Mouse (Mus musculus) cerebellum, postnatal 14 days (tissue): ENCODE results near the gene Phospho1.

Experiments
- DNase-seq, 2 experiments: peaks; one replicate each; pipeline ENCODE4 v3.0.0; 2021; ENCODE audit warnings: mixed read lengths in 2 of 2

The Phospho1 gene

DNA sequence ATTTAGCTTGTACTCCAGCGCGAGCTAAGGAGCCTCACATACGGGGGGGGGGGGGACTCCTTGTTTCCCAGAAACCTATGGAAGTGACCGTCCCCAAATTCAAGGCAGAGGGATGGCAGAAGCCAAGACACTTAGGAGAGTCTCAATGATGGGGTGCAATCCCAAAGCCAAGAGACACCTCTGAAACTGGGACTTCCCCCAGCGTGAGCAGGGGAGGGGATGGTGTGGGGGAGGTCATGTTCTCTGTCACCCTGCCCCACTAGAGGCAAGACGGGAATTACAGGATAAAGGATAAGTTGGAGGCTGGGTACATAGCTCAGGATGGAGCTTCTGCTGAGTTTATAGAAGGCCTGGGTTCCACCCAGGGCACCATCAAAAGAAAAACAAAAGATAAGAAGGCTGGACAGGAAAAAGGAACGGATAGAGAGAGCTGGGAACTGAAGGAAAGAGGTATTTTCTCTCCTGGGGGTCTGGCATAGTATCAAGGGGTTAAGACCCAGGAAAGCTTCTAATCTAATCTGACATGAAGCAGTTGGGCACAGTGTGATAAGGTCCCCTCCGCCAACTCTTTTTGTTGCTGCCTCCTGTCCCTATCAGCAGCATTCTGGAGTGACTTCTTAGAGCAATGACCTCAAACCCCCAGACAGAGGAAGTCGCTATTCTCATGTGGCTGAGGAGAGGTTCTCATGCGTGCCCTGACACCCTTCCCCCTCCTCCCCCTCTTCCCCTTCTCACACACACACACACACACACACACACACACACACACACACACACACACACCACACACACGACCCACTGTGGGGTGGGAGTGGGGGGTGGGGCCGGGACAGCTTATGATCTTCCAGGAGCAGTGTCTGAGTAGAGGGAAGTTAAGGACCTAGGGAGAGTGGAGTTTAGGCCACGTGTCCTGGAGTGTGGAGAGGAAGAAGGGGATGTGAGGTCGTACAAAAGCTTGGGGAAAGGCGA, 10.7 kb downstream of the Phospho1 start:
- DNase-seq = peak in 1 of 2 experiments; percentile 25

DNA sequence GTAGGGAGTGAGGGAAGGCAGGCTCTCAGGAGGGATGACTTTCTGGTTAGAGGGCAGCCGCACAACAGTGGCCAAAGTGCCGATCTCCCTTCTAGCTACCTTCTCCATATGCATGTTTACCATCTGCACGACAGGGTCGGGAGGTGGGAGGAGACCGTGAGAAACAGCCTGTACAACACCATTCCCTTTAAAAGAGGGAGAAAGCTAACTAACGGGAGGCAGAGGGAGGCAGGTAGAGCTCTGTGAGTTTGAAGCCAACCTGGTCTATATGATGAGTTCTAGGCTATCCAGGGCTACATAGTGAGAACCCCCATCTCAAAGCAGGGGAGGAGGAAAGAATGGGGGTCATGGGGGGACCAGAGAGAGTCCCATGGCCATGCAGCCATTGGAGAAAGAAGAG, 11.5 kb downstream of the Phospho1 start:
- no peak for DNase-seq

DNA sequence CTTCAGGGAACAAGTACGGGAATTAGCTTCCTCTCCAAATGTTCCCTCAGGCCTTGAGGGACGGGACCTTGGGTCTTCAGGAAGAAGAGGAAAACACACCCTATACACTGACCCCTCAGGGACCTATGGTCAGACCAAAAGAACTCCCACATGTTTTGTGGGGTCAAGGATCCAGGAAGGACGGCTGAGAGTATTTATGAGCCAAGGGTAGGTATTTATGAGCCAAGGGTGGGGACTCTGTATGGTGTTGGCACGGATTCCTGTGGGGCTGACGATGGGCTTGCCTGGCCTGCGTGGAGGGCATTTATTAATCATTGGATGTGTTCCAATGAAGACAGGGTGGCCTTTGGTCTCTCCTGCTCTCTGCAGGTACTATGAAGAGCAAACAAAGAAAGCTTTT, 12.1 kb downstream of the Phospho1 start:
- no peak for DNase-seq

DNA sequence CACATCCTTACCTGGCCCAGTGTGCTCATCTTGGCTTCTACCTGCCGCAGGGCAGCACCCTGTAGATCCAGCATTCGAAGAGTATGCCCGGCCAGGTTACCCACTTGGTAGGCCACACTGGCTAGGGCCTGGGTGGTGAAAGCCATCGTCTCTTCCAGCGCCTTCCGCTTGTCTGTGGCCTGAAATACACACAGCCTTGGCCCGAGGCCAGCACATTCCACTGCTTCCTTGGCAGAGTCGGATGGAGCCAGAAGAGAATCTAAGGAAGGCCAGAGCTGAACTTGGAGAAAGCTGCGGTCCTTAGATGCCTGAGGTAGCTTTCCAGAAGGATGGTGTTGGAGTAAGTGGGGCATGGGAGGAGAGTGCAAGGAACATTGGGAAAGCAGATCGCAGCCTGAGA, 12.8 kb downstream of the Phospho1 start, which contains the start of gene Gngt2:
Gngt2 (plus strand) TSS at position 158 of the 400 bp plus-strand sequence.
- peak; percentile 69 to 82 for DNase-seq

DNA sequence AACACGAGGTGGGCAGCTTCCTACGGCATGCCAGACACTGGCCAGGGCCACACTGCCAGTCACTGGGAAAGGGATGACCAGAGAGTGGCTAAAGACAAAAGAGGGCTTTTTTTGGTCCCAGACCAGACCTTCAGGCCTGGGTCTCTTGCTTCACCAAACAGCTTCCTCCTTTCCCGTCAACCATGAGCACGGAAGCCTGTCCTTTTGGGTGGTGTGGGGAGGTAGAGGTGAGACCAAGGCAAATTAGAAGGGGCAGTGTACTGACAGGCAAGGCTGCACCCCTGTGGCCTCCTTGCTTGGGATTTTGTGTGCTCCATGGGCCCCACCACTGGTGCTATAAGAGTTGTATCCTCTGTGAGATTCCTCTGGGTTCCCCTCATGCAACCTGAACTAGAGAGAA, 14.3 kb downstream of the Phospho1 start:
- DNase-seq = no peak

DNA sequence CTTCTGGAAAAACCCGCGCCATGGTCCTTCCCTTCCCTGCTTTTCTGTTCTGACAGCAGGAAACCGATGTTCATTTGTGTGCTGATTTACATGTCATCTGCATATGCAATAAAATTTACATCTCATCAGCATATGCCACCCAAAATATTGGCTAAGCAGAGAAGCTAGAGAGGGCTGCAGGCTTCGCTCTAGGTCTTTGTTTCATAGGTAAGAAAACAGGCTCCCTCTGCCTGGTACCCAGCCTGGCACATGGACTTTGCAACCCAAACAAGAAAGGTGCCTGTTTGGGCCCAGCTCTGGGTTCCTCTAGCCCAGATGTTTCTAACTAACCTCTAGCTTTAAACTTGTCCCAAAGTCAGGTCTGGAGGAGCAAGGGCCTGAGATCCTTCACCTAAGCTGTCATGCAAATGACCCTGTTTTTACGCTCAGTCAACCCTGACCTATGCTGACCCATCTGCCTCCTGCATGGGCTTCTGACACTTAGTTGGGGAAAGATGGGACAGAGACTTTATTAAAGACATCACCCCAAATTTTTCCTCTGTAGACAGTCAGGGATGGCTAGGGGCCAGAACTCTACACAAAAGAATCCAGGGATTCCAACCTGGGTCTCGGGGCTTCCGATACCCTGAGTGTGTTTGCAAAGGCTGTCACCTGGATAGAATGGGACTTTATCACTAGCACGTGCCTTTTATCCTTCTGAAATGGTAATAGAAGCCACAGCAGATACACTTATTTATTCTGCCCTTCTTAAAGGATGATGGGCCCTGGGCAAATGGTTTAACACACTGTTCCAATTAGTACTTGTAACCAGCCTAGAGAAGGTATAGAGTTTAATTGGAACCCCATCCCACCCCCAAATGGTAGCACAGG, 14.9 kb downstream of the Phospho1 start:
- DNase-seq = no peak

DNA sequence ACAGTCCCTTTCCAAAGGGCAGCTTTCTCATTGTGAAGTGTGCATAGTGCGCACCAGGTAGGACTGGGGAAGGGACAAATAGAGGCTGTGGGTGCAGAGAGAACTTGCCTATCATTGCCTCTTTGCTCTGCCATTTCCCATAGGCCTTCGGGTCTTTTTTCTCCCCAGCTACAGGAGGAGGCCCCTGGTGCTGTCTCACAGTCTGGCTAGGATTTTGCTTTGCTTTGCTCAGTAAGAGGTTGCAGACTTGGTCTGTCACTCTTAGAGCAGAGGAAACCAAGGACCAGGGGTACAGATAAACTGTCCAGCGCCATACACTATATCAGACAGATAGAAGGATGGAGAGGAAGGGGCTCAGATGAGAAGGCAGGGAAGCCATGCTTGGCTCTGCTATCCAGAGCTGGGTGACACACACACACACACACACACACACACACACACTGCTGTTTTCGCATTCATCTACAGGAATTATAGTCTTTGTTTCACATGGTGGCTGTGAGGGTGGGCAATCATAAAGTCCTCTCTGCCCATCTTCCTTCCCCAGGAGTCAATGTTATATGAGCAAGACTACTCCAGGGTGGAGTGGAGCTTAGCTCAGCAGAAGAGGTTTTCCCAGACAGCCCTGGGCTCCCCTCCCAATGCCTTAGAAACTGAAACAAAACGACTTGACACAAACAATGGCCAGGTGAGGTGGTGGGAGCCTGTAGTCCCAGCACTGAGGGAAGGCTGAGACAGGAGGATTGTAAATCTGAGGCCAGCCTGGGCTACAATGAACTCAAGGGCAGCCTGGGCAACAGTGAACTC, 16.6 kb downstream of the Phospho1 start:
- DNase-seq = no peak

DNA sequence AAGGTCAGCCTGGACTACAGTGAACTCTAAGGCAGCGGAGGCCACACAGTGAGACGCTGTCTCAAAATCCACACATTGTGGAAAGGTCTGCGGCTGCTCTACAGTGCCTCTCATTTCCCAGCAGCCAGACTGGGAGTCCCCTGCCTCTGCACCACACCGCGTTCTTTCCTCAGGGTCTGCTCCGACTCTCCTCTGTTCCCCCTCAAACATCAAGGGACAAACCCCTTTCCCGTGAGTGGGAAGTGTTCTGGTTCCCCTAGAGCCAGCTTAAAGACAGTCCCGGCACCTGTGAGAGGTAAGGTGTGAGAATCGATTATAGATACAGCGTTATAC, 17.2 kb downstream of the Phospho1 start:
- DNase-seq = no peak

DNA sequence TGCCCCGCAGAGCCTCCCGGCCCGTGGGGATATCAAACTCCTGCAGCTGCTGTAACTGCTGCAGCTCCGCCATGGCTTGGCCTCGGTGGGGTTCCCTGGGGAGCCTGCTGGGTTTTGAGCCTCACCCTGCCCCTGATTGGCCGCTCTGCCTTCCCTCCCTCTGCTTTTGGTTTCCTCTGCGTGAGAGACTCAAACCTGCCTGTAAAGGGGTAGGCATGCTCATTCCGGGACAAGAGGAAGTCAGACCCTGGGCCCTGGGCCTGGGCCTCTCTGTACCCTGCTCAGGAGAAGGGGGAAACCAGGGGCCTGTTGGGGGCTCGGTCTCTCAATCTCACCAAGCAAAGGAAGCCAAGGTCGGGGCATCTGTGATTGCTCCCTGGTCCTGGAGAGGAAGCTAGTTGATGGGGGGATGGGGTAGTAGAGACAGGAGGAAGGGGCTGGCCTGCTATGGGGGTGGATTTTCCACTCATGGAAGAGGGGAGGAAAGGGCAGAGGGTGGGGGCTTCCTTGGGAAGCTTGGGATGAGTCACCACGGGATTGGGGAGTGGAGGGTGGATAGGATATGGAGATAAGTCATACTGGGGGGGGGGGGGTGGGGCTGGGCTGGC, 17.9 kb downstream of the Phospho1 start, which contains the start of gene Abi3:
Abi3 (minus strand) TSS at position 403 of the 608 bp plus-strand sequence.
- no peak for DNase-seq

DNA sequence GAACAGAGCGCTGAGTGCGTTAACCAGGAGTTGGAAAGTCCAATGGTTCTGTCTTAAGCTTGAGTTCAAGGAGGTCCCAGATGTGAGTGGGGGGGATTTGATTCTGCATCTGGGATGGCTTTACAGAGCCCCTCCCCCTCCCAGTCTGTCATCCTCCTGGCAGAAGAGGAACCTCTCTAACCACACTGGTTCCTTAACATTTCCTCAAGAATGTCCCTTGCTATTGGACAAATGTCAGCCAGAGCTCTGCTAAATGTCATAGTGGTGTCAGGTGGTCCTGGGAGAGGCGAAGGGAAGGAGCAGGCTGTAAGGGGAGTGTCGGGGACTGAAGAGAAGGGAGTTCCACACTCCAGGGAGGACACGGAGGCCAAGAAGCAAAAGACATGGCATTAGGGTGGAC, 18.7 kb downstream of the Phospho1 start:
- no peak for DNase-seq

DNA sequence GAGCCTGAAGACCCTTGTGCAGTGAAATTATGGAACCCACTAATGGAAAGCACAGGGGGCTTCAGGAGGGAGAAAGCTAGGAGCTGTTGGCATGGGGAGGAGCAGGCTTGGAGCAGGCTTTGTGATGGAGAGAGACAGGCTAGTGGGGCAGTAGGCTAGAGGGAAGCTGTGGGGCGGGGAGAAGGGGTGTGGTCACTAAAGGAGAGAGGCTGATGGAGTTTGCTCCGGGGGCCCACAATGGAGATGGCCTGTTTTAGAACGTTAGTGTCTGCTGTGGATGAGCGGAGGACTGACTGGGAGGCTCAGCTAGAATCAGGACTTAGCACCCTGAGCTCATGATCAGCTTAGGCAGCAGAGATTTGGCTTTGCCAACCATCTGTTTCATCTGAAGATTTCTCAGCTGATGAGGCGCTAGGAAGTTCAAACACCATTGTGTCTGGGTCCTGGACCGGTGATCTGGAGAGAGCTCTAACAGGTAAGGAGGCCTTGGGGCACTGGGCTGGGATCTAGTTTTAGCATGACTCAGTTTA, 19.2 kb downstream of the Phospho1 start:
- no peak for DNase-seq

DNA sequence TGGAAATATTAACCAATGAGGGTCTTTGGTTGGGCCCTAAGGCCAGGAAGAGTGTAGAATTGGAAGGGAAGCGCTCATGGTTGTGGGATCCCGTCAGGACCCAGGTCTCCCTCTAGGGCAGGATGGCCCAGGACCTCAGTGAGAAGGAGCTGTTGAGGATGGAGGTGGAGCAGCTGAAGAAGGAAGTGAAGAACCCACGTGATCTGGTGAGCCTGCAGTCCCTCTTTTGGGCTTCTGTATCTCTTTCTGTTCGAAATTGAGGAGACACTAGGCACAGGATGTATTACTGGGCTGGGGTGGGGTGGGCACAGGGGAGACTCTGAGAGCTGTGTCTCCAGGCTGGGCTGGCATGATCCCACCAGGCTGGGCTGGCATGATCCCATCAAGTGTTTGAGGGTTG, 20.6 kb downstream of the Phospho1 start:
- DNase-seq = peak in 1 of 2 experiments; percentile 40

DNA sequence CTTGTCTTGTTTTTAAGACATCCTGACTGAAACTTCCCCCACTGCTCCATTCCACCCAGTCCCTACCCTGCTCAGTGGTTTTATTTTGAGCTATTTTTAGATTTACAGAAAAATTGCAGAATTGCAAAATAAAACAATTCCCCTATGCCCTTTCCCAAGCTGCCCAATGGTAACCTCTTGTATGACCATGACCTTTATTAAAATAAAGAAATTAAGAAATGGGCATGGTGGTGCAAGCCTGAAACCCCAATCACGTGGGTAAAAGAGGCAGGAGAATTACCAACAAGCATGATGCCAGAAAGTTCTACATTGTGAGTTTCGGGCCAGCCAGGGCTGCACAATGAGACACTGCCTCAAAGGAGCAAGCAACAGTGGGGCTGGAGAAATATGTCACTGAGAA, 26.6 kb downstream of the Phospho1 start:
- DNase-seq = no peak

DNA sequence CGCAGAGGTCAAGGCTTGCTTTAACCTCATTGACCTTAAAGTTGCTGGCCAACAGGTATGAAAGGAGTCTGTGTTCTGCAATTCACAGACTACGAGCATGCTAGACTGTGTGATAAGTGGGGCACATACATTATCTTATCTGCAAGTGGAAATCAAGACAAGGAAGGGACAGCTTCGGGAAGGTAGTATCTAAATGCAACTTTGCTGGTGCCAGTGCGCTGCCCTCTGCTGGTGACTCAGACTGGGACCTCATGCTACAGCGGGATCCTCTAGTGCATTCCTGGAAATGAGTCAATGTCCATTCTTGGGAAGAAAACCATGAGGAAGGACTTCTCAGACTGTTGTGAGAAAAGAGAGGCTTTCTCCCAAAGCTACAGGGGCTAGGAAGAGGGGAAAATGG, 29.4 kb downstream of the Phospho1 start:
- DNase-seq = peak; percentile 74 to 84

DNA sequence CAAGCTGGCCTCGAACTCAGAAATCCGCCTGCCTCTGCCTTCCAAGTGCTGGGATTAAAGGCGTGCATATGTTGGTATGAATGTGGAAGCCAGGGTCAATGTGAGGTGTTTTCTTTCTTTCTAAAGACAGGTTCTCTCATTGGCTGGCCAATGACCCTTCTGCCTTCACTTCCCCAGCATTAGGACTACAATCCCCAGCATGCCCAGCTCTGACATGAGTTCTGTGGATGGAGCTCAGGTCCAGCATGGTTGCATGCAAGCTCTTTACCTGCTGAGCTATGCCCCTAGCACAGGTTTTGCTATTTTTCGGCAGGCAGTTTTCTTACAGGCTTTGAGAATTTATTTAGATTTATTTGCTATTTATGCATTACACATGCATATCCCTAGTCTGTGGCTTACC, 33.0 kb downstream of the Phospho1 start:
- peak; percentile 60 to 61 for DNase-seq

DNA sequence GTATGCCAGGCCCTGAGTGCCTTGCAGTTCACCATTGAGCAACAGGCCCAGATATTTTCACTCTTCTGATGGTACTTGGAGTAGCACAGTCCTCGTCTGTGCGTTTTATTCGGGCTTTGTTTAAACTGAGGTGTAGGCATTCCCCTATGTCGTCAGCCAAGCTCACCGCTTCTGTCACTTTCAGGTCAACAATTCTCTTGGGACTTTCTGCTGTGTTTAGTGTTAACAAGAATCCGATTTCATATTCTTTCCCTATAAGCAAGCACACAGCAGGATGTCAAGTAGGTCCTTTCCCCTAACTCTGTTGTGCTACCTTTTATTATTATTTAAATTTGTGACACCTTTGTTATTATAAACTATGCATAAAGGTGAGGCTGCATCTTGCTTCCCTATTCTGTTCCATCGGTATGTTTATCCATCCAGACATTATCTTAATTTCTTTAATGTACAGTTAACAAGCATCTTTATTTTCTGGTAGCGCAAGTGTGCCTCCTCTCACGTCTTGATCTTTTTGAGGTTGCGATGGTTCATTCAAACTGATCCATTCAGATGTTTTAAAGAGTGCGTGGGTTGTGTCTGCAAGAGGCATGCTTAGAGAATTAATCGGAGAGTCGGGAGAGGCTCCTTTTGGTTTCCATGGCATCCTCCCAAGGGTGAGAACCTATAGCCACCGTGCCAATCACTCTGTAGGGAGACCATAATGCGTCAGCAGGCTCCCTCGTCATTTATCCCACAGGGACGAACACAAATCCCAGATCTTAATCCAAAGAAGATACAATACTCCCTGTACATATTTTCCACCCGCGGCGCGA, 33.6 kb downstream of the Phospho1 start:
- DNase-seq = no peak

DNA sequence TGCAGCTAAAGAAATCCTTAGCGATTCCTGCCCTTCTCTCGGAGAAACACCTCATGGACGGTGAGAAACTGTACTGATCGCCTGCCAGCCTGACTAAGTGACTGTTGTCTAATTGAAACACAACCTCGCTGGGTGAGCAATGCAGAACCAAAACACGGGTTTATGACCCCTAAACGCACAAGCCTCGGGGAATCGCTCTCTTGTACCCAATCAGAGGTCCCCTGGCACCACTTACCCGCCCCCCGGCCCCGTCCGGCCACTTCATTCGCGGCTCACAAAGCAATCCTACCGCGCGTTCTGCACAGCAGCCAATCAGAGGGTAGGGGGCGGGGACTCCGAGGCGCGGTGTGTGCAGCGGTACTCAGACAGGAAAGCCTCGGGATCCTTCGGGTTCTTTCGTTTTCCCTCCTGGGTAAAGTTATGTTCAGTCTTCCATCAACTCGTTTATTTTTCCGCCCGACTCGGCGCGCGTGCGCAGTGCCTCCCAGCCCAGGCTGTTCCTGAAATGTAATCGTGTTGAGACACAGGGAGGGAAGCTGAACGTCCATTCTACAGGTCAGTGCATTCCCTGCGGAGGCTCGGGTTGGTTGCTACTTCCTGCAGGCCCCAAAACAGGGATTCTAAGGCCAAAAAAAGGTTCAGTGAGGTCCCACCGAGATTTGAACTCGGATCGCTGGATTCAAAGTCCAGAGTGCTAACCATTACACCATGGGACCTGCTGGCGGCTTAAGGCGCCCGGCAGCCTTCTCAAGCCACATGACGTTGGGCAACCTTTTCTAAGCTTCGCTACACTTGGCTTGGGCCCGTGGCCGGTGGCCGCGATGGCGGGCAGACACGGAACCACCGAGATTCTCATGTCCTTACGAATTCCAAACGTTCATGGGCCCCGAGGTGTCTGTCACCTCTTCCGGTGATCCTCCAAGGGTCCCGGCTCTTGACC, 34.5 kb downstream of the Phospho1 start:
- peak; percentile 98 to 99 for DNase-seq

DNA sequence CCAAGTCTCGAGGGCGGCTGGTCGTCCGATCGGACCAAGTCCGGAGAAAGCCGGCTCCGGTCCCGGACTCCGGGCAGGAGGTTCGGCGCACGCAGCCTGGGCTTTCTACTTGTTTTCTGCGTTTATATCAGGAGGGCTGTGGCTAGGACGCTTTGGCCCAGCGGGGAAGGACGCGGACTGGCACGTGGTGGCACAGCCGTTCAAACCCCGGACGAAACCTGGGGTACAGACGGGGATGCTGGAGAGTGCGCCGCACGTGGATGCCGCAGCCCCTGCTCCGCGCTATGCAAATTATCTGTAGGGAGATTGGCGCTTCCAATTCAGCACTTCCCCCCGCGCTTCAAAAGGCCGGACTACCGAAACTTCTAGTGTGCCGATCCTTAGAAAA, 35.2 kb downstream of the Phospho1 start:
- DNase-seq = peak in 1 of 2 experiments; percentile 81

DNA sequence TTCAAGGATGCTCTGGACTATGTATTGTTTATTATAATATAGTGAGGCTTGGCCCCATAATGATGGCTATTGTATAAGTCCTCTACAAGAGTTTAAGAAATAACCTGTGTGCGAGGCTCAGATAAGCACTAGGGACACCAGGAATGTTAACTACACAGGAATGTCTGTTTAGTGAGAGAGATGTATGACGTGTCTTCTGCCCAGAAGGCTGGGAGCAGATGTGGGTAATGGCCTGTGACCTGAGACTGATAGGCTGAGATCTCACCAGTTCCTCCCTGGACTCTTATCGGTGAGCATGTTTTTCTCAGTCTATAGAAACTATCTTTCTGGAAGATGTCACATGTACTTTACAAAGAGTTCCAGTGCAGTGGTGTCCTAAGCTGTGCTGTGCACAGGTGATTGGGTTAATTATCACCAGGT, 35.8 kb downstream of the Phospho1 start:
- DNase-seq = no peak

DNA sequence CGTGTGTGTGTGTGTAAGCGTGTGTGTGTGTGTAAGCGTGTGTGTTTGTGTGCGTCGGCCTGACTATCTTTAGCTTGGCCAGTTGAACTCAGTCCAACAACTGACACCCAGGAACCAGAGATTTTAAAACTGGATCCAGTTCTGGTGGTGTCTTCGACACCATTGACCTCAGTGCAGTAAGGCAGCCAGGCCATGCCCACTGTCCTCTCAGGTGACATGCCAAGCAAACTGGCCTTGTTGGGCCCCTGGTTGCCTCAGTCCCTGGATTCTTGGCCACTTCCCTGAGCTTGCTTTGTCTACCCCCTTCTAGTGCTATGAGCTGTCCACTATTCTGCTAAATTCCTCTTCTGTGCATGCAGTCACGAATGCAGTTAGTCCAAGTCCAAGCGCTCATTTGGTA, 37.1 kb downstream of the Phospho1 start:
- DNase-seq = no peak
